Mouse (Mus musculus) right cerebral cortex, postnatal 4 days (tissue): ENCODE measurements around the gene Map3k3.
A peak's percentile ranks its signal among the peaks of the same experiment; 100 is the strongest.

Source experiments
- DNase-seq: peaks from one replicate; pipeline ENCODE4 v3.0.0-alpha.2; 2022

Gene Map3k3

DNA sequence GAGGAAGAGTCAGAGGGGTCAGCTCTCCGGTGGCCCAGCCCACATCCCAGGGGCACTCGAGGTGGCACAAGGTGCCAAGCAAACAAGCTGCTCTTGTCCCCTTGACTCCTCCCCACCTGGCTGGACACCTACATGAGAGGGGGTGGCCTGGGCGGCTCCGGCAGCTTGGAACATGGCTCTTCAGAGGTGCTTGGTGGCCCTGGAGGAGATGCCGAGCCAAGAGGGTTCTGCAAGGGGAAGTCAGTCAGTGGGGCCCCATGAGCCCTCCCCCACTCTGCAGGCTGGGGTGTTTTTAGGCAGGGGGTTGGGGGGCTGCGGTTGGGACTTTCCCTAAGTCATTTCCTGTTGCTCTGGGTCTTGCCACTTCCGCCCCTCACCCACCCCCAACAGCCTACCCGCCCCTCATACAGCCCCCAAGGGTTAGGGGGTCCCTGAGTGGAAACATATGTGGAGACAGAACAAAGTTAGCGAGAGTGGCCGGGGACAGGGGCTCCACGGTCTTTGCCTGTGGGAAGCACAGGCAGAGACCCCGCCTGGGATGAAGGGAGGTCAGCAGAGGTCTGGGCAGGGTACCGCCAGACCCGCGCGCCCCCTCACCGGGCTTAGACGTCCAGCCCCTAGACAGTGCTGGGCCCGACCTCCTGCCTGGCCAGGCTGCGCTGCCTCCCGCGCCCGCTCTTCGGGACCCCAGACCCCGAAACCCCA, 75.0 kb downstream of the Map3k3 start:
- peak; percentile 41 for DNase-seq

DNA sequence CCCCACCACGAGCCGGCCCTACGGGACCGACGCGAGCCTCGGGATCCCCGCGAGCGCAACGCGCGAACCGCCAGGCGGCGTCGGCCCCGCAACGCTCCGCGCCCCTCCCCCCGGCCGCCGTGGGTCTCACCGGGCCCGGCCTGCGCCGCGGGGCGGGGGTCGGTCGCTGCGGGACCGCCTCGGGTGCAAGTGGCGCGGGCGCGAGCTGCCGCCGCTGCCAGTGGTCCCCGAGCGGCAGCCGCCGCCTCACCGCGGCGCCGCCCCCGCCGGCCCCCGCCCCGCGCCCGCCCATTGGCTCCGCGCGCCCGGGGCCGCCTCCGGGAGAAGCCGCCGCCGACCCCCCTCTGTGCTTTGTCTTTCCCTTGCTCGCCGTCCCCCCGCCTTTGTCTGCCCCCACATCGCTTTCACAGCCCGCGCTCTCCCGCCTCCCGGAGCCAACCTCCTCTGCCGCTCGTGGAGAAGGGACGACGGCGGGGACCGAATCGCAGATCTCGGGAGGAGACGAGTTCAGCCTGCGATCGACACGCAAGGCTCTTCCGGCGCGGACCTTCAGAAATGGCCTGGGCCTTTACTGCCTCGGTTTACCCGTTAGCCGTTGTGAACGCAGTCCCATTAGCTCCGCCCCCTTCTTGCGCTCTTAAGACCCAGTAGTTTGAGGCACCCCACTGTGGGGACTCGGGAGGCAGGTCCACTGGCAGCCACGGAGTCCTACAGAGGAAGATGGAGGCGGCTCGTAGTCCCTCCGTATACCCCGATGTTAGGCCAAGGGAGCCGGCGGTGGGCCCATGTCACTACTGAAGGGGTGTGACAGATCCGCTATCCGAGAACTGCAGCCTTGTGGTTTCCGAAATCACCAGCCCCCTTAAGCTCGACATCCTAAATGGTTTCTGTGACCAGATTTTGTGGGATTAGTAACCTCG, 75.8 kb downstream of the Map3k3 start:
- peak; percentile 88 for DNase-seq

DNA sequence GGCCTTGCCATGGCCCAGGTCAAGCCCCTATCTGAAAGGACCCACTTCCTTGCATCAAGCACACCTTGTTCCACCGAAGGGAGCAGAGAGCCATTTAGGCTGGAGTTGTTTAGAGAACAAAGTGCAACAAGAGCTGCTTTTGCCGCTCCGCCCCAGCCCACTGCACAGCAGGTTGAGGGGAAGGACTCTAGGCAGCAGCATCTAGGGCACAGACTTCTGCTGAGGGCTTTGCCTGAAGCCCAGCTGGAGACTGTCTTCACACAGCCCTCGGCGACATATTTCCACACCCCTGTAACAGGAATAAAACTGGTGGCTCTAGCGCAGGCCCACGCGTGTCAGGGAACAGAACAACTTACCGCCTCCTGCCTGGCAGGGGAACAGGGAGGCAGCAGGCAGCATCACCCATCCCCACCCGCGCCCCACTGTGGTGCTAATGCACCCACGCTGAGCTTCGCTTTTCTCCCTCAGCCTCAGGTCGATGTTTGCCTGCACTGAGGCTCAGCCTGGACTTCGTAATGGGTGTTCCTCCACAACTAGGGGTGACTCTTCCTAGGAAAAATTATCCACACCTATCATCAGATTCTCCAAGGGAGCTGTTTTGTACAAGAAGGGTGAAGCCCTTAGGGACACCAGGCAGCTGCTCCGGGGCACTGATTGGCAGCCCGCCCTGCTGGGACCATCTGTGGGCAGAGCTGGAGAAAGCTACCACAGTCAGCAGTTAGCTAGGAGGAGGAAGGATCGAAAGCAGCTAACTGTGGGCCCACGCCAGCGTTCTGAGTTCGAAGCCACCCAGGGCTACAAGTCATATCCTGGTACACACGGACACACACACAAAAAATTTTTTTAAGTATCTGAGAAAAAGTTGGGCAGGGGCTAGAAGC, 76.7 kb downstream of the Map3k3 start, which contains the start of the genes Gm10840 and Limd2:
TSS of gene Gm10840 (plus strand) at position 10 of the 881 bp plus-strand sequence.
TSS of gene Limd2 (minus strand) at position 20 of the 881 bp plus-strand sequence.
- peak; percentile 69 for DNase-seq

DNA sequence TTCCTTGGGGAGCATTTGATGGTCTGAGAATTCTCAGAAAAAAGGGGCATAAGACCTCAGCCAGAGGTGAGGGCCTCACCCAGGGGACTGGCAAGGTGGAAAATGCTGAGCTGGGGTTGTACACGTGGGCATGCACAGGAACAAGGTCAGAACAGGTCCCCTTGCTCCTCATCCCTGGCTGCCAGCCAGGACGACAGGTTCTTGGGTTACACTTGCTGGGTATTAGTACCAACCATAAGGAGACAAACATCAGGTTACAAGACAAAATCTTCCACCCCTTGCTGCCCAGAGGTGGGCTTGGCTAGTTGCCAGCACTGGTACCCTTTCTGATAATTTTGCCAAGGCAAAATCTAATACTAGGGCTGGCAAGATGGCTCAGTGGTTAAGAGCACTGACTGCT, 77.8 kb downstream of the Map3k3 start:
- no peak for DNase-seq

DNA sequence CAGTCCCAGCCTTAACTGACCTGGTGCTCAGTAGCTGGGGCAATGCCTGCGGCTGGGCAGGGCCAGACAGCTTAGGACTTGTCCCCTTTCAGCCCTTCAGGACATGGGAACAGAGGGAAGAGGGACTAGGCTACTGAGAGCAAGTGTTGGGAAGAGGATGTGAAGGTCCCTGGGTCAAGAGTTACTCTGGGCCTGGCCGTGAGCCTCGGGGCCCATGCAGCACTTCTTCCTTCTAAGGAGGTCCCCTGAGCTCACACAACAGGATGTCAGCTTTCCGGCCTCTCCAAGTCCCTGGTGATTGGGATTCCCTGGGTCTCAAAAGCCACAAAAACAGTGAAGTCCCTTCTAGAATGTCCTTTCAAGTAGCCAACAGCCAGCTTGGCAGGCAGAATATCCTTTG, 79.1 kb downstream of the Map3k3 start:
- no peak for DNase-seq

DNA sequence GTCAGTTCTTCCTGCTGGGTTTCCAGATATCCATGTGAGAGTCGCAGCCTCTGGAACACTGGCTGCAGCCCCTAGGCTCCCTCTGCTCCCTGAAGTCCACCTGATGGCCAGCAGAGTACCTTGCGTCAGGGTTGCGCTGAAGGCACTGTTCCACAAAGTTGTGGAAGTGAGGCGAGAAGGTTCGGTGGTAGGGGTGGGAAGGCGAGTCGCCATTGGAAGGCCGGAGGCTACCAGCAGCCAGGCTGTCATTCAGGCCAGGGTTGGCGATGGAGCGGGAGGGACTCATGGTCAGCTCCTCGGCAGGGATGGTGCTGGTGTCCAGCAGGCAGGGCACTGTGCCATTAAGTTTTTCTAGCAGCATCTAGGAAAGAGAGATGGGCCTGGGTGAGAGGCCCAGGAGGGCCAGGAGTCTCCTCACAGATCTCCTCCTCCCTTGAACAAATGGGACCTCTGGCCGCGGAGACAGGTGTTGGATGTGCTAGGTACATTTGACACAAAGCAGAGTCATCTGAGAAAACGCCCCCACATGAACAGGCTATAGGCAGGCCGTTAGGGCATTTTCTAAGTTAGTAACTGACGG, 80.3 kb downstream of the Map3k3 start:
- DNase-seq = no peak

DNA sequence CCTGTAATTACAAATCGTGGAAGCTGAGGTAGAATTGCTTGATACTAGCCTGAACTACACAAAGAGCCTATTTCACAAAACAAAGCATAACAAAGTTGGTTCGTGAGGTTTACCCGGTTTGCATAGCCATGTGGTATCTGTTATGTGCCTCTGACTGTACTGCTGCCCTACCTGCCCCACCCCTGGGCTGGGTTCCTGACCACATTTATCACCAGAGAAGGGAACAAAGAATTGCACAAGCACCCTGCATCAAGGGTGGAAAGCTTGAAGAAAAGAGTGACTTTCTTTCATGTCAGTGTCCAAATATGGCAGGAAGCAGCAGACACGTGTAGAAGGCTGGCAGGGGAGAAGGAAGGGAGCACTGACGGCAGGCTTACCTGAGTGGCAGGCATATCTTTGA, 83.0 kb downstream of the Map3k3 start:
- no peak for DNase-seq

DNA sequence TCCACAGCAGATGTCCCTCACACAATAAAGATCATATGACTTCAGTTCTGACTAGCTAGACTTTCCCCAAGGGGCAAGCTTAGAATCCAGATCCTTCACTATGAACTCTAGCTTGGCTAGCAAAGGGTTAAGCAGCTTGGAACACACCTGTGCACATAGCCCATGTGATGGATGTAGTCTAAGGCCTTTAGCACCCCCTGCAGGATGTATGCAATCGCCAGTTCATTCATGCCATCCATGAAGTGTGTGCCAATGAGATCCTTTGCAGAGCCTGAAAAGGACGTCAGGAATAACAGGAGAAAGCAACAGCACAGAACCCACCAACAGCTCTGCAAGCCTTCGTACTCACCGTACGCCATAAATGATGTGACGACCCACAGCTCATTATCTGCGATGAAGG, 86.4 kb downstream of the Map3k3 start:
- DNase-seq = no peak

DNA sequence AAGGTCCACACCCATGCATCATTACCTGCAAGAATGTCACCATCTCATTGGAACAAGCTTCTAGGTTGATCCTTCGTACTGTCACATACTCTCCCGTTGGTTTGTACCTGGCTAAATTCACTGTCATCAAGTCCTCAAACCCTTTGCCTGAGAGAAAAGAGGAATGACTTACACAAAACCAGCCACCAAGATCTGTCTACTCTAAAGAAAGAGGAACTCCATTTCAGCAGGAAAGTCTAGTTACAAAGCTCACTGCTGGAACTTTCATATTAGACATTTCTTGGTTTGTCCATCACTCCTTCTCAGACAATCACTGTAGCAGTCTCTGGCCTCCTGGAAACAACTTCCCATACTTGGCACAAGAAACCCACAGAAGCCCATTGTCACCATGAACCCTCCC, 88.8 kb downstream of the Map3k3 start:
- no peak for DNase-seq

DNA sequence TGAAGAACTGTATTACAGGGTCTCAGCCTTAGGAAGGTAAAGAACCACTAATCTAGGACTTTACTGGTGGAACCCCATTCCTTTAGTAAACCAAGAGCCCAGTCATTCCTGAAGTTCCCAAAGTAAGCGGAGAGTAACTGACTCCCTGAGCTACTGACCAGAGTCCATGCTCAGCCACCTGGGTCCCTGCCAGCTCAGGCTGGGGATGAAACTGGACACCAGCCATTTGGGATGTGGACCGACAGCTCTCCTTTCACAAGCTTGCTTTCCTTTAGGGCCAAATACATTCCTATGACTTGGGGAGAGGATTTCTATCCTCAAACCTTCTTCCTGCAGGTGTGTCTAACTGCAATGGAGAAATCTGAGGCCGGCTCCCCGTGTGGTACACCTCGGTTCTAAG, 90.0 kb downstream of the Map3k3 start:
- DNase-seq = no peak

DNA sequence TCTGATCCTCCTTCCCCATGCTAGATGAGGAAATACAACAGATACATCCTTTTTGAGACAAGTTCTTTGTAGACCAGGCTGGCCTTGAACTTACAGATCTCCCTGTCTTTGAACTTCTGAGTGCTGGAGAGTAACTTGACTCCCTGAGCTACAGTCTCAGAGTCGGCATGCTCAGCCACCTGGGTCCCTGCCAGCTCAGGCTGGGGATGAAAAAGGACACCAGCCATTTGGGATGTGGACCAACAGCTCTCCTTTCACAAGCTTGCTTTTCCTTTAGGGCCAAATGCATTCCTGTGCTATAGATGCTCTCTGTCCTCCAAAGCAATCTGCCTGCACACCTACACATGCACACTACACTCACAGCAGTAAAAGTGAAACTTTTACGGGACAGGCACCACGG, 90.7 kb downstream of the Map3k3 start:
- DNase-seq = no peak

DNA sequence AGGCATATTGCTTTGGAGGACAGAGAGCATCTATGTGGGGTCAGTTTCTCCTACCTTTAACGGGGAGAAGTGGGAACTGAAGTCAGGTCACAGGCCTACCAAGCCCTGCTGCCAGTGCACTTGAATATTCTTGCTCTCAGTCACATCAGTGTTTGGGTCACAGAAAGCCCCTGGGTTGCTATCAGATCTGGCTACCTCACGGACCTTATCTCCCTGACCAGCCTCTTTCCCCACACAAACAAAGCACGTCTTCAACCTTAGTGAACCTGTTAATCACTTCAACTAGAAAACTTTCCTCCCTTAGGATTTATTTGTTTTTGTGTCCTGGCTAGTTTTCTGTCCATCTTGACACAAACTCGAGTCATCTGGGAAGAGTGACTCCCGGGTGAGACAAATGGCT, 92.0 kb downstream of the Map3k3 start:
- no peak for DNase-seq

DNA sequence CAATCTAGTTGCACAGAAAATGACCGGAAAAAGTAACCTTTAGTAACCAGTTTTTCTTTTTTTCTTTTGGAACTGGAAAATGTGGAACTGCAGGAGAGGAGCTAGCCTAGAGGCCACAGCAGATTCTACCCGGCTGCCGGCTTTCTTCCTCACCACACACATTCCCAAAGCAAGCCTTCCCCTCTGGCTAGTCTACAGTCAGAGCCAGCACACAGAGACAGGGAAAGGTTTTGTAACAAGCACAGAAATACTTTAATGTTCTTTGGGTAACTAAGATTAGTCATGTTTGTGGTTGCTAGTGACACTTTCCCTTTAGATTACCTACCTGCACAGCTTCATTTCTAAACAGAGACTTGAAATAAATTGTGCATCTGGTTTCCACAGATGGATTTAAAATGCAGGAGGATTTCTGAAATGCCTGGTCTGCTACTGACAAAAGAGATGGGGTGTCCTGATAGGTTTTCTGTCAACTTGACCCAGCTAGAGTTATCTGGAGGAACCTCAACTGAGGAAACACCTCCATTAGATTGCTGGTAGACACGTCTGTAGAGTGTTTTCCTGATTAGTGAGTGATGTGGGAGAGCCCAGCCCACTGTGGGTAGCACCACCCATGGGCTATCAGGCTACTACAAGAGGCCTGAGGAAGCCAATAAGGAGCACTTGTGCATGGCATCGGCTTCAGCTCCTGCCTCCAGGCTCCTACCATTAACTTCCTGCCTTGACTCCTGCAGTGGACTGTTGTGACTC, 93.8 kb downstream of the Map3k3 start:
- no peak for DNase-seq

DNA sequence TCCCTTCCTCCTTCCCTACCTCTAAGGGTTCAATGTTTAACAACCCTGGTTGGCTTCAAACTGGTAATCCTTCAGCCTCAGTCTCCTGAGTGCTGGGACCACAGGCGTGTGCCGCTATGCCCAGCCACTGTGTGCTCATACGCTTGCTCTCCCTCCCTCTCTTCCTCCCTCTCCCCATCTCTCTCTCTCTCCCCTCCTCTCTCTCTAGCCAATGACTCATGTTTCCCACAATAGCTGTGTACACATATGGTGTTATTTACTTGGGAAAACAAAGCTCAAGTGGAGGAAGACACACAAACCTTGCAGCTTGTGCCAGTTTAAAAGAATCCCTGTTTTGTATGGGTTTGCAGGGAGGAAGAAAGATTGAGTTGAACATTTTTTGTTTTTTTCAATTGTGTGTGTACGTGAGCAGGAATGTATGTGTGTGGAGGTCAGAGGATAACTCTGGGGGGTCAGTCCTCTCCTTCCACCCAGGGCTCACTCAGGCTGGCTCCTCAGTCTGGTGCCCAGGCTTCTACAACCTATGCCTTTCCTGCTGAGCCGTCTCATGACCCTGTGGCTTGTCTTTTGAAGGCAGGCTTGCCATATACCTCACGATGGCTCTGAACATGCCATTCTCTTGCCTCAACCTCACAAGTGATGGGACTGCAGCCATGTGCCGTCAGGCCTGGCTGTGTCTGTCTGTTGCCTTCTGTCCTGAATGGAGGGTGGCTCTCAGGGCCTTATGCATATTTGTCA, 95.5 kb downstream of the Map3k3 start:
- DNase-seq = no peak

DNA sequence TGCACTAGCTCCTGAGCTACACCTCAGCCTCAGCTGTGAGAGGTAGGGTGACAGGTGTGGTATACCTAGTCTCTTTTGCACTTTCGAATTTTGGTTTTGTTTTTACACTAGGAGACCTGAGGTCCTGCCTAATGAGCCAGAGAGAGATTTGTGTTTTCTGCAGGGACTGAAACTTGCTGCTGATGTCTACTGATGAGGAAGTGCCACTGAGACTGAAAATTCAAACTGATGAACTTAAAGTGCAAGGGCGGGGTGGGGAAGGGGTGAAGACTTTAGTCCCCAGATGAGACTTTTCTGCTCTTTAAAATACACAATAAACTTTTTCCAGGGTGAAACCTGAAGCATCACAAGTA, 96.0 kb downstream of the Map3k3 start:
- DNase-seq = no peak

DNA sequence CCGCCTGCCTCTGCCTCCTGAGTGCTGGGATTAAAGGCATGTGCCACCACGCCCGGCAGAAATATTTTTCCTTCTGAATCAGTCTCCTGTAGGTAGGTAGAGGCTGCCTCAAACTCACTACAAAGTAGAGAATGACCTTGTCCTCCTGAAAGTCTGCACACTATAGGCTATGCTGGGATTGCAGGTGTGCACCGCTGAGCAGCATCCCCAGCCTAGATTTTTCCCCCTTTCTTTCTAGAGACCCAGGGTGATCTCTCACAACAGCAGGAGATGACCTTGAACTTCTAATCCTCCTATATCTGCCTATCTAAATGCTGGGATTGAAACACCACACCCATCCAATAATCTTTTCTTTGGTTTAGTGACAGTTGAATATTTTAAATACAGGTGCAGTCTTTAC, 102.9 kb downstream of the Map3k3 start:
- DNase-seq = no peak

DNA sequence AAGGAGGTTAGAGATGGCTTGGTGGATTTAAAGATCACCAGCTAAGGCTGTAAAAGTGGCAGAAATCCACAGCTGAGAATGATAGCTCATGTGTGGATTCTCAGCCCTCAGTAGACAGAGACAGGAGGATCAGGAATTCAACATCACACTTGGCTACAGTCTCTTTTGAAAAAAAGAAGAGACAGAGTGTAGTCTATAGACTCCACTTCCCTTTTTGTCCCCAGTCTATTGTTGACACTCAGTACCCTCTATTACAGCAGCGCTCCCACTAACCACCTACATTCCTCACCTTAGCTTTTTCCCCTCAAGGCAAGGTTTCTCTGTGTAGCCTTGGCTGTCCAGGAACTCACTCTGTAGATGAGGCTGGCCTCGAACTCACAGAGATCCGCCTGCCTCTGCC, 107.3 kb downstream of the Map3k3 start:
- DNase-seq = no peak

DNA sequence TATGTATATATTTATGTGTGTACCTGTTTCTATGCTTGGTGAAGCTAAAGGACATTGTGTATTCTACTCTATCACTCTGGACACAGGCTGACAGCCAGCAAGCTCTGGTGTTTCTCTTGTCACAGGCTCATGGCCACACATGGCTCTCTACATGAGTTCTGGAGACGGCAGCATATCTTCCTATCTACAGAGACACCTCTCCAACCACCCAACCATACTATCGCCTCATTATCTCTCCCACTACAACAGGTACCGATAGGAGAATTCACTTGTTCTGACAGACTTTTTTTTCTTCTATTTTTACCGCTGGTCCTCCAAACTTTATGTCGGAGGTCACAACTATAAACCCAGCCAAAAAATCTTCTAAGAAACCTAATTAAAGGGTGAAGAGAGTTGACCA, 107.8 kb downstream of the Map3k3 start:
- no peak for DNase-seq

DNA sequence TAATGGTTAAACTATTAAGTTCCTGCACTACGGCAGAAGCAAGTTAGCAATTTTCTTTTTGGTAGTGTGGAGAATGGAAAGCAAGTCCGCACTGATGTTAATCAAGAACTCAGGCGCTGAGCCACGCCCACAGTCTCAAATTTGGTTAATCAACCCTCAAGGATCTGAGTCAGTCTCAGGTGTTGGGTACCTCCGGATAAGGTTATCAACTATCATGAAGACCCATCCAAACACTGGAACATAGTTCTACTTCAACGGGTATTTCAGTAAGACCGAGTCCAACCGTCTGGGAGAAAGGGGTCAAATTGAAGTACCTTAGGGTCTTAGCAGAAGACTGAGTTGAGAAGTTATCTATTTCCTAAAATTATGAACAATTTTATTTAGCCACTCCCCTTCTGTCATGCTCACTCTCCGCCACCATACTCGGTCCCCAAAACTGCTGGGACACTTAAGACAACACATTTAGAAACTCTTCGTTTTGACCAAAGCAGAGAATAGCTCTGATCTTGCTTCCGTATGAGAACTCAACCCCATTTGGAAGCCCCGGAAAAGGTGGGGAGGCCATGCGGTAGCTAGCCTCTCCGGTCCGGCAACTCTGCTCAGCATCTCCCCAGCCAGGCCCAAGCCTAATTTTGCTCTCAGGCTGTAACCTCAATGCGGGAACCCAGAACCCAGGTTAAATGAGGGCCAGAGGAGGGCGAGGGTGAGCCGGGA, 108.4 kb downstream of the Map3k3 start:
- DNase-seq = no peak

DNA sequence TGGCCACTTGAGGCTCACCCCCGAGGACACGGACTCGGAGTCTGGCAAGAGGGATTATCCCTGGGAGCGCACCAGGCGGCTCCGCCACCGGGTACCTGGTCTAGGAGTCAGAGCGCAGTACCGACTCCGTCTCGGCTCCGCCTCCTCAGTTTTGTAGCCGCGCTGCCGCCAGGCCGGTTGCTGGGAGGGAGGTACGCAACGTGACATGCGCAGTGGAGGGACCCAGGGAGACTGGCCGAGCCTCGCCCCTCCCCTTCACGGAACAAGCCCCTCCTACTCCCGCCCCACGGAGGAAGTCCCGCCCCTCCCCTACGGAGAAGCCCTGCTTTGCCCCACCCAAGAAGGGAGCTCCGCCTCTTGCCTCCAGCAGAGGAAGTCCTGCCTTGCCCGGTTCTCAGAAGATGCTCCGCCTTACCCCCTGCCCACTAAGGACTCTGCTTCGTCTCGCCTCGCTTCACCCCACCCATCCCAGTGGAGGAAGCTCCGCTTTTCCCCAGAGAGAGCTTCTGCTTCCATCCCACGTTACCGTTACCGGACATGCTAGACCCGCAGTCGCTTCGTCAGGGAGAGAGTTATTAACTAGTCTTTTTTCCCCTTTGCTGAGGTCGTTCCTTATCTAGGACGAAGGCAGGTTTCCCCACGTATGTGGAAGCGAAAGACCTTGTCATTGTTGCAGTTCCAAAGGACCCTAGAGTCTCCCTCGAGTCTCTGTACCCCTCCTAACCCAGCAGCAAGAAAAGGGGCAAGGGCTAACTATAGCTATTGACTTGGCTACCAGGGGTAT, 109.2 kb downstream of the Map3k3 start:
- peak; percentile 93 for DNase-seq
